Mouse (Mus musculus) retina, postnatal 7 days (tissue): Measurements from ENCODE around the gene Scarb2.
"Not testable (repeated sequence)": the region's sequence is repeated elsewhere in the genome, so short reads cannot be mapped to it uniquely, and the experiment has no call there.

Experiments
- DNase-seq: peaks from one replicate; pipeline ENCODE4 v3.0.0-alpha.2; 2012; ENCODE audit warnings: low read depth, low spot score

Gene Scarb2

GRCm38 (mm10) chr5:92506733-92507132 lies at the start of gene Scarb2:
Scarb2 (minus strand) TSS chr5:92506833.
- DNase-seq = no peak

- no peak for DNase-seq
Observed at GRCm38 (mm10) chr5:92555905-92556304, 49.3 kb upstream of the Scarb2 start.

GRCm38 (mm10) chr5:92554891-92555511 lies 48.4 kb upstream of the Scarb2 start, which contains the start of gene Fam47e:
Fam47e (plus strand) TSS chr5:92555069.
- DNase-seq = no peak

- DNase-seq = no peak
Observed at GRCm38 (mm10) chr5:92554443-92554842, 47.8 kb upstream of the Scarb2 start.

- no peak for DNase-seq
Observed at GRCm38 (mm10) chr5:92553939-92554338, 47.3 kb upstream of the Scarb2 start.

- no peak for DNase-seq
Observed at GRCm38 (mm10) chr5:92552611-92553010, 46.0 kb upstream of the Scarb2 start.

GRCm38 (mm10) chr5:92539698-92540097 lies 33.1 kb upstream of the Scarb2 start:
- no peak for DNase-seq

- no peak for DNase-seq
Observed at GRCm38 (mm10) chr5:92524821-92525258, 18.2 kb upstream of the Scarb2 start.

- DNase-seq = not testable (repeated sequence)
Observed at GRCm38 (mm10) chr5:92521131-92521530, 14.5 kb upstream of the Scarb2 start.

- no peak for DNase-seq
Observed at GRCm38 (mm10) chr5:92512066-92512465, 5.4 kb upstream of the Scarb2 start.

- no peak for DNase-seq
Observed at GRCm38 (mm10) chr5:92511256-92511655, 4.6 kb upstream of the Scarb2 start.

GRCm38 (mm10) chr5:92508853-92509252 lies 2.2 kb upstream of the Scarb2 start:
- no peak for DNase-seq

- peak; percentile 33 for DNase-seq
Observed at GRCm38 (mm10) chr5:92506301-92506729, 318 bp downstream of the Scarb2 start.

GRCm38 (mm10) chr5:92505402-92505865 lies 1.2 kb downstream of the Scarb2 start:
- peak; percentile 84 for DNase-seq

GRCm38 (mm10) chr5:92504676-92505400 lies 1.8 kb downstream of the Scarb2 start:
- DNase-seq = no peak

- no peak for DNase-seq
Observed at GRCm38 (mm10) chr5:92503856-92504618, 2.6 kb downstream of the Scarb2 start.

GRCm38 (mm10) chr5:92503356-92503847 lies 3.2 kb downstream of the Scarb2 start:
- no peak for DNase-seq

GRCm38 (mm10) chr5:92499378-92499777 lies 7.3 kb downstream of the Scarb2 start:
- no peak for DNase-seq

- DNase-seq = no peak
Observed at GRCm38 (mm10) chr5:92498661-92499060, 8.0 kb downstream of the Scarb2 start.

GRCm38 (mm10) chr5:92498225-92498624 lies 8.4 kb downstream of the Scarb2 start:
- DNase-seq = no peak

- DNase-seq = no peak
Observed at GRCm38 (mm10) chr5:92495771-92496409, 10.7 kb downstream of the Scarb2 start.
